Mouse (Mus musculus): Measurements from ENCODE around the gene Armc6.

GRCm38 (mm10) chr8:70215092-70215491 is 19.2 kb downstream of the Armc6 start:
- TF ChIP-seq CTCF (IDR thresholded peaks at IDR 0.05; ENCODE audit: borderline replicate concordance, control insufficient read depth, extremely low read depth, insufficient read depth, low read length, poor library complexity) (no peak), POLR2A (IDR thresholded peaks at IDR 0.05; ENCODE audit: control insufficient read depth, extremely low read depth, insufficient read depth, low read length, poor library complexity) (no peak)
